Mouse (Mus musculus) central nervous system, embryonic 11.5 days (tissue): ENCODE results near the gene Ubd. TPM values are rescaled to one million over a fixed set of nuclear protein-coding genes. Genes with fewer than 3 reads are reported as not detected.

Source experiments
- polyA plus RNA-seq: library from polyadenylated mRNA; depleted of rRNA; stranded (reverse); fragments of >200 nt; gene quantifications from 2 replicates; pipeline ENCODE4 v1.2.3, GENCODE M21; 2012; rRNA removed

Ubd gene
- not detected in 2 replicates for polyA plus RNA-seq

DNA sequence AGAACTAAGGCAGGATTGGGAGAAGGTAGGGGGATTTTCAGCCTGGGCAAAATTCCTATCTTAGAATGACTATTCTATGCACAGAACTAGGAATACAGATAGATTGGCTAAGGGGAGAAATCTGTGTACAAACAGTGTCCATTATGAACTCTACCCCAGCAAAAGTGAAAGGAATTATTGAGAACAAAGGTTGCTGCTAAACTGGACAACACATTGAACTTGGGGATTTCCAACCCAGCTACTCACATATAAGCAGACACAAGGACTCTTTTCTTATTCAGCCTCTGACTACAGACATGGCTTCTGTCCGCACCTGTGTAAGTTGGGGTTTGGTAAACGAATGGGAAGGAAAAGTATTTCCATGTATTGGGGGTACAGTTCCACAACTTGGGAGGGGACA, at the start of gene Ubd:
Gene Ubd, plus strand, starts transcription at position 237 of the 400 bp plus-strand sequence.

DNA sequence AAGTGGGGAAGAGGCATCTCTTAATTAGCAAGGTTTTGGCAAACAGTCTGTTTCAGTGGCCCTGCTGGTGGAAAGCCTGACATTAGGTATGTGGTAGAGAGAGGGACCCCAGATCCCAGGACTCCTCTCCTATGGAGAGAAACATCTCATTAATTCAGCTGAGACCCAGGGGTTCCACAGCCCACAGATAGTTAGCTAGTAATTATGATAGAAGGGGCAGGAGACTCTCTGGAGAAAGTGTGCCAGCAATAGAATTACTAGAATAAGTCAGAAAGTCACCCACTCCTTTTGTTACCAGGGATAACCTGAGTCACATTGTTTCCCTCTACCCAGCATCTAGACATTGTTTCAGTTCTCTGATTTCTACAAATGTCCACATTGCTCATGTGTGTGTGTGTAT, 32.3 kb upstream of the Ubd start, which contains the start of gene Olfr93:
Gene Olfr93, minus strand, starts transcription at position 101 of the 400 bp plus-strand sequence.

DNA sequence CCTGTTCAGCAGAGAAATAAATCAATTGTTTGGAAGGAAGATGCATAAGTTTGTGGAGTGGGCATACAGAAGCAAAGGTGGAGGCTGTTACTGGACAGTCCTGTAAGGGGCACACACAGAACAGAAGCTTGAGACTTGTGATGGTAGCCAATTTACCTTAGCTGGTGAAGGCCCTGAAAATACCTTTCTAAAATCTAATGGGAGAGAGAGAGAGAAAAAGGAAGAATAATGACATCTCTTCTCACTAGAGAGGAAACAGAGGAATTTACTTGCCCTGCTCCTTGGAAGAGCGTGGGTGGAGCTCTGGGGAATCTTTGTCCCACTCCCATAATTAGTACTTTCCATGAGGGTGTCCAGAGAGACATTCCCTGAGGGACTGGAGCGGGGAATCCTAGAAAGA, 7.2 kb downstream of the Ubd start, which contains the start of gene Olfr94:
Gene Olfr94, minus strand, starts transcription at position 101 of the 400 bp plus-strand sequence.

DNA sequence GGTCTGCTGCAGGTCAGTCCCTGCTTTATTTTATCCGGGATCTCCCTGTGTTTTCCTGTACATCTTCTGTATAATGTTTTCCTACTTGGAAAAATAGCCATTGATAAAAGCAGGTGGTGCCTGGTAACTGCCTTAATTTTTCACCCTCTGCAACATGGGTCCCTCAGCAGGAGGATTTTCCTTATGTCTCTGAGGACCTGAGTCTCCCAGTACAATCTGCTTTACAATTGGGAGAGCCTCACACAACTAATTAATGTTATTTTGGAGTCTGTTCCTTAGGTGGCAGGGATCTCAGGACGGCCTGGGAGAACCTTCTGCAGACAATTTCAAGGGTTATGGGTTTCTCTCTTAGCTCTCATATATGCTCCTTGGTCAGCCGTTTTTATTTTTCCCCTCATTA, 19.3 kb downstream of the Ubd start, which contains the start of gene Olfr95:
Gene Olfr95, minus strand, starts transcription at position 101 of the 400 bp plus-strand sequence.

DNA sequence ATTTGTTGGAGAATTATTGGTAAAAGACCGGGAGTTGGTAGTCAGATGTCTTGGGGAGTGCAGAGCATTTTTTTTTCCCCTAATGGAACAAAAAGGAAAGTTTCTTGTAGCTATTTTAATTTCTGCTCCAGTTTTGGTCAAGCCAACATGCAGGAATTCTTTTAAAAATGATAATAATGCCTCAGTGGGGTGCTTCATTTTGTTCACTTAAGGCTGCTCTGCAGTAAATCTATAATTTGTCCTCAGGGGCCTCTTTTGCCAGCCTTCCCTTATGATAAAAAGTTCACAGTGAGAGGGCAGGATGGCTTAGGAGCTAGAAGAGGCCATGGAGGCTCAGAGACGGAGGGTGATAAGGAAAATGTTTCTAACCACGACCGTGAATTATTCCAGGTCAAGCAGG, 26.2 kb downstream of the Ubd start, which contains the start of gene Olfr96:
Gene Olfr96, plus strand, starts transcription at position 301 of the 400 bp plus-strand sequence.

DNA sequence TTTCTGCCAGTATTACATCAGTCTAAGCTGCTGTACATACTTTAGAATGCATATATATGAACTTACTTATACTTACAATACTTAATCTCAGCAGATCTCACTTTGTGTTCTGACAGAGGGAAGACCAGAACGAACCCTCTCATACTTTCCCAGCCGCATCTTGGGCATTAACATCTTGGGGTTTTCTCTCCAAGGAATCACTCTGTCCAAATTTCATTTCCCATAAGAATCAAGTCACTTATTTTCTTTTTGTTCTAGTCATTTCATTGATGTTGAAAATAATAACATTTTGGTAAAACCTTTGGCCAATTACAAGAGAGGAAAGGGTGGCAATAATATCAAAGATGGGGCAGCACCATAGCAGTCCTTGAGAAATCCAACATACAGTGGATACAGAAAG, 43.5 kb downstream of the Ubd start, which contains the start of gene Olfr97:
Gene Olfr97, minus strand, starts transcription at position 101 of the 400 bp plus-strand sequence.

Other genes with a start within 250 kb of the Ubd start
- 147 and 182 TPM in 2 replicates for gene Ppp1r11, start 242.2 kb upstream of the Ubd start, polyA plus RNA-seq
- 62.0 and 77.5 TPM in 2 replicates for gene Znrd1, start 235.3 kb upstream of the Ubd start, polyA plus RNA-seq
- 7.1 and 7.4 TPM in 2 replicates for gene Znrd1as, start 235.3 kb upstream of the Ubd start, polyA plus RNA-seq
- 0.61 and 0.72 TPM in 2 replicates for gene 2410137M14Rik, start 212.7 kb upstream of the Ubd start, polyA plus RNA-seq
- gene H2-M5, start 204.4 kb upstream of the Ubd start, polyA plus RNA-seq: 8.8 and 11.2 TPM in 2 replicates
- gene Zfp57, start 192.7 kb upstream of the Ubd start, polyA plus RNA-seq: 133 and 194 TPM in 2 replicates
- not detected in 2 replicates for gene Mog, start 170.5 kb upstream of the Ubd start, polyA plus RNA-seq
- gene Gabbr1, start 147.9 kb upstream of the Ubd start, polyA plus RNA-seq: 73.5 and 100.0 TPM in 2 replicates
- gene Olfr90, start 105.4 kb upstream of the Ubd start, polyA plus RNA-seq: not detected in 2 replicates
- gene Olfr91, start 95.6 kb upstream of the Ubd start, polyA plus RNA-seq: not detected in 2 replicates
- not detected in 2 replicates for gene Olfr92, start 73.8 kb upstream of the Ubd start, polyA plus RNA-seq
- not detected in 2 replicates for gene Olfr93, start 32.4 kb upstream of the Ubd start, polyA plus RNA-seq
- gene Olfr94, start 7.1 kb downstream of the Ubd start, polyA plus RNA-seq: not detected in 2 replicates
- gene Olfr95, start 19.2 kb downstream of the Ubd start, polyA plus RNA-seq: not detected in 2 replicates
- not detected in 2 replicates for gene Olfr96, start 26.3 kb downstream of the Ubd start, polyA plus RNA-seq
- gene Olfr97, start 43.4 kb downstream of the Ubd start, polyA plus RNA-seq: not detected in 2 replicates
- gene Olfr98, start 69.9 kb downstream of the Ubd start, polyA plus RNA-seq: not detected in 2 replicates
- gene H2-M3, start 76.3 kb downstream of the Ubd start, polyA plus RNA-seq: 0.97 and 1.1 TPM in 2 replicates
- gene Olfr99, start 89.6 kb downstream of the Ubd start, polyA plus RNA-seq: not detected in 2 replicates
- gene Olfr101, start 110.4 kb downstream of the Ubd start, polyA plus RNA-seq: not detected in 2 replicates
- gene Olfr102, start 123.2 kb downstream of the Ubd start, polyA plus RNA-seq: not detected in 2 replicates
- gene Olfr103, start 145.8 kb downstream of the Ubd start, polyA plus RNA-seq: not detected in 2 replicates
- gene Olfr104-ps, start 165.7 kb downstream of the Ubd start, polyA plus RNA-seq: not detected in 2 replicates
- gene Olfr105-ps, start 185.1 kb downstream of the Ubd start, polyA plus RNA-seq: not detected in 2 replicates
- not detected in 2 replicates for gene Olfr106-ps, start 196.5 kb downstream of the Ubd start, polyA plus RNA-seq
- not detected in 2 replicates for gene Olfr107, start 205.3 kb downstream of the Ubd start, polyA plus RNA-seq